8 mouse cellular contexts compared by ENCODE assay signal in genomic region chr14:79389438-79390264, GRCm38 (mm10). TPM values are rescaled to one million over a fixed set of nuclear protein-coding genes. Genes with fewer than 3 reads are reported as not detected.
A peak's percentile ranks its signal among the peaks of the same experiment; 100 is the strongest.
DNase-seq lines count a peak whose midpoint lies in the region; ATAC-seq and TF ChIP-seq lines count a peak whose summit lies in the region.

No protein-coding gene starts in this region.

- peak overlapping the region; percentile 96 for H3K9ac ChIP-seq in limb, embryonic 13.5 days
- peak overlapping the region; percentile 75 for H3K9ac ChIP-seq in midbrain, embryonic 14.5 days (replicated peaks; ENCODE audit: low read length)

- peak; percentile 6 to 20 for DNase-seq in adrenal gland, postnatal 36 days
- DNase-seq in adrenal gland, adult (ENCODE audit: inconsistent age in 2 of 2, low spot score in 1 of 2), result no peak
- DNase-seq in brain, embryonic 14.5 days (ENCODE audit: low read depth), result peak; percentile 70
- DNase-seq in heart, postnatal 10 days, result peak; percentile 74 to 78
- DNase-seq in midbrain, embryonic 14.5 days, result no peak
- no peak for DNase-seq in left cerebral cortex, adult 11 months (ENCODE audit: low spot score)

- peak overlapping the region; percentile 88 for H3K4me2 ChIP-seq in limb, embryonic 13.5 days (replicated peaks)
- peak overlapping the region; percentile 78 for H3K4me2 ChIP-seq in midbrain, embryonic 14.5 days (ENCODE audit: low read length)

- no peaks in the 10 kb centered on the region for H3K9me3 ChIP-seq in erythroblast, embryonic 14.5 days (ENCODE audit: control insufficient read depth, low read length)
- H3K9me3 ChIP-seq in limb, embryonic 13.5 days, result no peaks in the 10 kb centered on the region
- no peaks in the 10 kb centered on the region for H3K9me3 ChIP-seq in midbrain, embryonic 14.5 days (ENCODE audit: control insufficient read depth, low read length)

- TF ChIP-seq POLR2A in brain, embryonic 14.5 days (IDR thresholded peaks at IDR 0.05; ENCODE audit: borderline replicate concordance, extremely low read depth, insufficient read depth, insufficient read length, poor library complexity, severe bottlenecking), result no peak

- peak overlapping the region; percentile 100 for H3K4me3 ChIP-seq in erythroblast, embryonic 14.5 days (replicated peaks)
- peak overlapping the region; percentile 91 for H3K4me3 ChIP-seq in limb, embryonic 13.5 days
- H3K4me3 ChIP-seq in midbrain, embryonic 14.5 days (replicated peaks; ENCODE audit: low read depth, low read length), result peak overlapping the region; percentile 84

- TF ChIP-seq CTCF in brain, embryonic 14.5 days (IDR thresholded peaks at IDR 0.05; ENCODE audit: borderline replicate concordance, extremely low read depth, insufficient read depth, insufficient read length), result no peak

- intact Hi-C loops in heart, postnatal 10 days (cut with DNase I), result loop anchor here (5.0 kb wide), 1 partner anchor 173 kb away; no protein-coding TSS in a partner anchor

- peaks cover 40% of the 10 kb centered on the region for H3K36me3 ChIP-seq in erythroblast, embryonic 14.5 days (ENCODE audit: control insufficient read depth)
- H3K36me3 ChIP-seq in limb, embryonic 13.5 days, result peaks cover 18% of the 10 kb centered on the region; the same call in 1 of the 2 replicates
- H3K36me3 ChIP-seq in midbrain, embryonic 14.5 days (ENCODE audit: control insufficient read depth, insufficient read depth, low read length), result 0 out of 2 replicates have a peak, but pooled peaks cover 3% of the 10 kb centered on the region

- no peaks in the 10 kb centered on the region for H3K27me3 ChIP-seq in erythroblast, embryonic 14.5 days (ENCODE audit: control insufficient read depth)
- no peaks in the 10 kb centered on the region for H3K27me3 ChIP-seq in limb, embryonic 13.5 days
- no peaks in the 10 kb centered on the region for H3K27me3 ChIP-seq in midbrain, embryonic 14.5 days (ENCODE audit: control insufficient read depth, insufficient read depth, low read length)

- H3K27ac ChIP-seq in limb, embryonic 13.5 days, result peak overlapping the region; percentile 99
- peak overlapping the region; percentile 92 for H3K27ac ChIP-seq in midbrain, embryonic 14.5 days (replicated peaks; ENCODE audit: low read depth, low read length)

- H3K4me1 ChIP-seq in erythroblast, embryonic 14.5 days (ENCODE audit: control insufficient read depth), result peaks cover 40% of the 10 kb centered on the region
- peaks cover 11% of the 10 kb centered on the region for H3K4me1 ChIP-seq in limb, embryonic 13.5 days
- H3K4me1 ChIP-seq in midbrain, embryonic 14.5 days (ENCODE audit: control insufficient read depth, insufficient read depth, low read length), result peaks cover 12% of the 10 kb centered on the region

- 1% methylated on average over 16 of the region's 16 CpGs for WGBS in limb, embryonic 13.5 days
- 1% methylated on average over 16 of the region's 16 CpGs for WGBS in midbrain, embryonic 14.5 days

- no peak for ATAC-seq in limb, embryonic 13.5 days (ENCODE audit: low FRiP score, low read depth)
- 0 out of 2 replicates have a peak, but pooled peaks have one; percentile 6 for ATAC-seq in midbrain, embryonic 14.5 days (ENCODE audit: low FRiP score, low TSS enrichment)

RNA-seq across cellular contexts. Expression of gene Naa16, which starts 0.9 kb away (rescaled TPM):
- total RNA-seq in adrenal gland, postnatal 36 days (2021), result 10 to 100 TPM; 22.8 to 25.5 TPM
- 11.8 and 13.2 TPM in 2 replicates for polyA plus RNA-seq in brain, embryonic 14.5 days (2012; rRNA removed)
- 1.8 TPM in 2 replicates for polyA plus RNA-seq in erythroblast, embryonic 14.5 days (2012)
- 10 to 100 TPM; 12.2 to 18.1 TPM for total RNA-seq in heart, postnatal 10 days (2021)
- polyA plus RNA-seq in limb, embryonic 13.5 days (2015; fragmentation: Nextera tagmentation; extraction: Ambion mirVana), result 48.2 and 50.8 TPM in 2 replicates
- polyA plus RNA-seq in midbrain, embryonic 14.5 days (2014; fragmentation: Nextera tagmentation; extraction: Ambion mirVana), result 18.4 and 25.2 TPM in 2 replicates

RNA-seq across cellular contexts. Expression of gene Mtrf1, which starts 7.9 kb away (rescaled TPM):
- total RNA-seq in adrenal gland, postnatal 36 days (2021), result 1 to 10 TPM; 3.9 to 8.8 TPM
- polyA plus RNA-seq in brain, embryonic 14.5 days (2012; rRNA removed), result 4.6 and 5.7 TPM in 2 replicates
- polyA plus RNA-seq in erythroblast, embryonic 14.5 days (2012), result not detected in 2 replicates
- 1 to 10 TPM; 5.0 to 6.1 TPM for total RNA-seq in heart, postnatal 10 days (2021)
- polyA plus RNA-seq in limb, embryonic 13.5 days (2015; fragmentation: Nextera tagmentation; extraction: Ambion mirVana), result 10.3 and 10.4 TPM in 2 replicates
- 12.7 and 12.9 TPM in 2 replicates for polyA plus RNA-seq in midbrain, embryonic 14.5 days (2014; fragmentation: Nextera tagmentation; extraction: Ambion mirVana)

RNA-seq across cellular contexts. Expression of gene Kbtbd7, which starts 36.7 kb away (rescaled TPM):
- 1 to 10 TPM; 7.8 to 9.4 TPM for total RNA-seq in adrenal gland, postnatal 36 days (2021)
- polyA plus RNA-seq in brain, embryonic 14.5 days (2012; rRNA removed), result 15.8 and 18.5 TPM in 2 replicates
- 0.09 and 0.14 TPM in 2 replicates for polyA plus RNA-seq in erythroblast, embryonic 14.5 days (2012)
- total RNA-seq in heart, postnatal 10 days (2021), result 10 to 100 TPM; 12.4 to 13.1 TPM
- 12.3 and 15.2 TPM in 2 replicates for polyA plus RNA-seq in limb, embryonic 13.5 days (2015; fragmentation: Nextera tagmentation; extraction: Ambion mirVana)
- polyA plus RNA-seq in midbrain, embryonic 14.5 days (2014; fragmentation: Nextera tagmentation; extraction: Ambion mirVana), result 21.8 and 29.8 TPM in 2 replicates

Comparison
In these comparisons a context has a peak if more than half of its experiments do, and no peak if none do; other contexts are left out.
1. DNase-seq: peak in adrenal gland, postnatal 36 days (2 of 2), brain, embryonic 14.5 days (single experiment) and heart, postnatal 10 days (2 of 2); none in adrenal gland, adult (0 of 2), midbrain, embryonic 14.5 days (single experiment) and left cerebral cortex, adult 11 months (single experiment).
2. RNA of gene Kbtbd7, which starts 36.7 kb away (polyA plus RNA-seq): 21.8 to 29.8 TPM in midbrain, embryonic 14.5 days, 15.8 to 18.5 TPM in brain, embryonic 14.5 days and 12.3 to 15.2 TPM in limb, embryonic 13.5 days; 0.09 to 0.14 TPM in erythroblast, embryonic 14.5 days; every median in the first group is over 10 times any median in the second.
3. Peak in every context shown above with its lines, with median percentiles within 50 percentile points of each other: H3K4me3 ChIP-seq.